Mouse (Mus musculus) bone marrow, adult 2 months (tissue): ENCODE measurements around the gene Cd3eap. TPM values are rescaled to one million over a fixed set of nuclear protein-coding genes. Genes with fewer than 3 reads are reported as not detected.
A peak's percentile ranks its signal among the peaks of the same experiment; 100 is the strongest.

Experiments used
- H3K27ac ChIP-seq: fragments of 200-500 bp; 2 replicates; pipeline ENCODE4 v1.5.1; 2012; ENCODE audit warnings: low read depth, mild to moderate bottlenecking, control low read depth, inconsistent platforms, low read length; ENCODE audit not compliant: control insufficient read depth, poor library complexity, insufficient read depth
- H3K4me1 ChIP-seq: fragments of 200-500 bp; 2 replicates; pipeline ENCODE4 v1.6.1; 2011; ENCODE audit warnings: low read length; ENCODE audit not compliant: control insufficient read depth, insufficient read depth
- H3K4me3 ChIP-seq: fragments of 200-500 bp; replicated peaks from 2 replicates; pipeline ENCODE3; 2011; ENCODE audit warnings: mild to moderate bottlenecking, low read depth, low read length, control low read depth; ENCODE audit not compliant: control insufficient read depth
- CTCF ChIP-seq: fragments of 200-500 bp; IDR thresholded peaks from 2 replicates; pipeline ENCODE4 v1.5.1; 2011; ENCODE audit warnings: low read length, control low read depth; ENCODE audit not compliant: control insufficient read depth, insufficient read depth
- POLR2A ChIP-seq: fragments of 200-500 bp; IDR thresholded peaks from 2 replicates; pipeline ENCODE4 v1.6.1; 2011; ENCODE audit warnings: low read depth, mild to moderate bottlenecking, control low read depth, low read length, borderline replicate concordance; ENCODE audit not compliant: control insufficient read depth
- WGBS: fragments of 180-500 bp; shearing (Covaris S2); methylation state at CpG from one replicate; pipeline ENCODE4 v1.1.7; 2018; 5-methylcytosine and 5-hydroxymethylcytosine counted together
- polyA plus RNA-seq: library from polyadenylated mRNA; stranded (reverse); fragments of >200 nt; gene quantifications from 2 replicates; pipeline ENCODE4 v1.2.4, GENCODE M21; 2011; ENCODE audit warnings: low replicate concordance; ENCODE audit not compliant: missing spikeins, insufficient read depth, insufficient read length

Cd3eap gene
- polyA plus RNA-seq, 1 experiment, result 11.7 TPM

GRCm38 (mm10) chr7:19332709-19333352 lies 26.5 kb downstream of the Cd3eap start:
- peak overlapping the region; percentile 93 for H3K27ac ChIP-seq
- peaks cover 6% of the 10 kb centered on the region for H3K4me1 ChIP-seq
- H3K4me3 ChIP-seq, result peak overlapping the region; percentile 73
- under 1% methylated on average over 52 of the region's 52 CpGs for WGBS
- peak; percentile 42; the same call in 1 of the 2 replicates for TF ChIP-seq POLR2A
- no peak for TF ChIP-seq CTCF

- WGBS, result 59% methylated on average over 2 of the region's 2 CpGs
- Histone ChIP-seq H3K27ac (no peak overlapping the region), H3K4me3 (no peak overlapping the region)
These were observed 27.4 kb downstream of the Cd3eap start for GRCm38 (mm10) chr7:19331910-19332309.

GRCm38 (mm10) chr7:19328425-19328824 lies 30.9 kb downstream of the Cd3eap start:
- TF ChIP-seq CTCF, result no peak
- TF ChIP-seq POLR2A, result no peak
- no peak overlapping the region for H3K4me3 ChIP-seq
- no peak overlapping the region for H3K27ac ChIP-seq
- H3K4me1 ChIP-seq, result peaks cover 3% of the 10 kb centered on the region

More at GRCm38 (mm10) chr7:19331910-19332309, 27.4 kb downstream of the Cd3eap start:
- TF ChIP-seq CTCF, result no peak
- TF ChIP-seq POLR2A, result no peak
- H3K4me1 ChIP-seq, result peaks cover 6% of the 10 kb centered on the region

GRCm38 (mm10) chr7:19327782-19328181 lies 31.5 kb downstream of the Cd3eap start:
- WGBS, result 74% methylated on average over 5 of the region's 5 CpGs
- H3K4me1 ChIP-seq, result peaks cover 1% of the 10 kb centered on the region
- H3K4me3 ChIP-seq, result no peak overlapping the region
- TF ChIP-seq POLR2A (no peak), CTCF (no peak)
- no peak overlapping the region for H3K27ac ChIP-seq

GRCm38 (mm10) chr7:19327128-19327527 lies 32.2 kb downstream of the Cd3eap start:
- 4% methylated on average over 22 of the region's 22 CpGs for WGBS

GRCm38 (mm10) chr7:19326359-19326758 lies 32.9 kb downstream of the Cd3eap start:
- TF ChIP-seq CTCF (no peak), POLR2A (no peak)
- Histone ChIP-seq H3K4me1 (no peaks in the 10 kb centered on the region; the same call in 1 of the 2 replicates), H3K27ac (no peak overlapping the region), H3K4me3 (no peak overlapping the region)
- WGBS, result 2% methylated on average over 20 of the region's 20 CpGs

More at GRCm38 (mm10) chr7:19327128-19327527, 32.2 kb downstream of the Cd3eap start:
- TF ChIP-seq CTCF (no peak), POLR2A (no peak)
- Histone ChIP-seq H3K4me1 (peaks cover 1% of the 10 kb centered on the region), H3K4me3 (no peak overlapping the region), H3K27ac (no peak overlapping the region)

GRCm38 (mm10) chr7:19325262-19326199 lies 33.8 kb downstream of the Cd3eap start:
- H3K4me1 ChIP-seq, result no peaks in the 10 kb centered on the region; the same call in 1 of the 2 replicates
- 46% methylated on average over 21 of the region's 21 CpGs for WGBS
- H3K4me3 ChIP-seq, result no peak overlapping the region
- TF ChIP-seq POLR2A (no peak), CTCF (no peak)
- no peak overlapping the region for H3K27ac ChIP-seq

GRCm38 (mm10) chr7:19324221-19324620 lies 35.1 kb downstream of the Cd3eap start:
- peaks cover 4% of the 10 kb centered on the region for H3K4me1 ChIP-seq
- 87% methylated on average over 11 of the region's 11 CpGs for WGBS
- no peak overlapping the region for H3K27ac ChIP-seq
- H3K4me3 ChIP-seq, result no peak overlapping the region
- TF ChIP-seq POLR2A, result no peak
- TF ChIP-seq CTCF, result no peak
